Mouse (Mus musculus) heart, embryonic 14.5 days (tissue): ENCODE measurements around the gene Gzmd. TPM values are rescaled to one million over a fixed set of nuclear protein-coding genes. Genes with fewer than 3 reads are reported as not detected.
"Not testable (repeated sequence)": the region's sequence is repeated elsewhere in the genome, so short reads cannot be mapped to it uniquely, and the experiment has no call there.

ENCODE experiments used
- ATAC-seq: fragments of 200-750 bp; cut with Nextera tagmentation; 2 replicates; pipeline ENCODE4 v1.8.0; 2017; ENCODE audit warnings: low read depth, moderate TSS enrichment; ENCODE audit not compliant: insufficient number of reproducible peaks, insufficient read depth, low FRiP score
- H3K27ac ChIP-seq, 2 experiments: fragments of 200-500 bp in 1 of 2; fragments of 300-500 bp in 1 of 2; sonication (generic) in 1 of 2; replicated peaks in 1 of 2; 2 replicates each; pipeline ENCODE4 v1.5.1; 2012 to 2014; ENCODE audit warnings: low read depth in 2 of 2, low read length in 2 of 2, control low read depth in 1 of 2, mild to moderate bottlenecking in 1 of 2, mixed read lengths in 1 of 2; ENCODE audit not compliant: control insufficient read depth in 1 of 2, insufficient read depth in 1 of 2
- H3K27me3 ChIP-seq: fragments of 300-500 bp; sonication (generic); 2 replicates; pipeline ENCODE4 v1.6.1; 2014; ENCODE audit warnings: mild to moderate bottlenecking, low read length, control low read depth; ENCODE audit not compliant: control insufficient read depth, insufficient read depth
- H3K36me3 ChIP-seq: fragments of 300-500 bp; sonication (generic); 2 replicates; pipeline ENCODE4 v1.6.1; 2014; ENCODE audit warnings: mild to moderate bottlenecking, control low read depth, low read length, mixed read lengths; ENCODE audit not compliant: control insufficient read depth, insufficient read depth
- H3K4me1 ChIP-seq, 2 experiments: fragments of 200-500 bp in 1 of 2; fragments of 300-500 bp in 1 of 2; sonication (generic) in 1 of 2; 2 replicates each; pipeline ENCODE4 v1.6.1; 2012 to 2014; ENCODE audit warnings: low read length in 2 of 2, control low read depth in 1 of 2, mixed read lengths in 1 of 2; ENCODE audit not compliant: control insufficient read depth in 2 of 2, insufficient read depth in 2 of 2
- H3K4me2 ChIP-seq: fragments of 300-500 bp; sonication (generic); 2 replicates; pipeline ENCODE4 v1.6.1; 2014; ENCODE audit warnings: mild to moderate bottlenecking, low read length
- H3K4me3 ChIP-seq, 2 experiments: fragments of 200-500 bp in 1 of 2; fragments of 300-500 bp in 1 of 2; sonication (generic) in 1 of 2; 2 replicates each; pipeline ENCODE4 v1.5.1; 2012 to 2014; ENCODE audit warnings: low read length in 2 of 2, mild to moderate bottlenecking in 2 of 2, control low read depth in 1 of 2, low read depth in 1 of 2, moderate library complexity in 1 of 2; ENCODE audit not compliant: control insufficient read depth in 1 of 2, insufficient read depth in 1 of 2
- H3K9ac ChIP-seq: fragments of 300-500 bp; sonication (generic); 2 replicates; pipeline ENCODE4 v1.6.1; 2014; ENCODE audit warnings: mild to moderate bottlenecking, low read length
- H3K9me3 ChIP-seq: fragments of 300-500 bp; sonication (generic); 2 replicates; pipeline ENCODE4 v1.6.1; 2016; ENCODE audit warnings: low read length, control low read depth; ENCODE audit not compliant: control insufficient read depth
- WGBS: fragments of 180-500 bp; shearing (Covaris S2); extraction: QIAGEN DNeasy Blood & Tissue Kit; methylation state at CpG from one replicate; pipeline ENCODE4 v1.1.7; 2014; 5-methylcytosine and 5-hydroxymethylcytosine counted together
- polyA plus RNA-seq: library from polyadenylated mRNA; unstranded; fragments of >200 nt; fragmentation: Nextera tagmentation; extraction: Ambion mirVana; gene quantifications from 2 replicates; pipeline ENCODE4 v1.2.1, GENCODE M21; 2014

Gzmd gene
- not detected in 2 replicates for polyA plus RNA-seq

DNA sequence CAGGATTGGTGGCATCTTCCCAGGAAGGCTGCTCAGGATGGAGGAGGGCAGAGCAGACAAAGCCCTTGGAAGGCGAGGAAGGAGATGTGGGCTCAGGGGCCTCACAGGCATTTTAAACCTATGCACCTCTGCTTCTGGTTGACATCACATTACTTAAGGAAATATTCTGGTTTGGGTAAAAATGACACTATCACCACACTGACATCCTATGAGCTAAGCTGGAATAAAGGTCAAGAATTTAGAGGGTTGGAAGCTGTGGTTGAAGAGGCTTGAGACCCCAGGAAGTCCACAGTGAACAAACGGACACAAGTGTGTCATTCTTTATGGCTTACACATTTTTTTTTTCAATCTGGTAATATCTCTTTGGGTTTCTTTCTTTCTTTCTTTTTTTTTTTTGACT is at the start of gene Gzmd:
TSS of gene Gzmd (minus strand) at position 101 of the 400 bp plus-strand sequence.
- H3K4me3 ChIP-seq, H3K9ac ChIP-seq, H3K27ac ChIP-seq, H3K36me3 ChIP-seq, H3K9me3 ChIP-seq, H3K4me1 ChIP-seq, ATAC-seq, H3K4me2 ChIP-seq, H3K27me3 ChIP-seq: not testable (repeated sequence)
- WGBS, result 80% methylated on average over 2 of the region's 2 CpGs

DNA sequence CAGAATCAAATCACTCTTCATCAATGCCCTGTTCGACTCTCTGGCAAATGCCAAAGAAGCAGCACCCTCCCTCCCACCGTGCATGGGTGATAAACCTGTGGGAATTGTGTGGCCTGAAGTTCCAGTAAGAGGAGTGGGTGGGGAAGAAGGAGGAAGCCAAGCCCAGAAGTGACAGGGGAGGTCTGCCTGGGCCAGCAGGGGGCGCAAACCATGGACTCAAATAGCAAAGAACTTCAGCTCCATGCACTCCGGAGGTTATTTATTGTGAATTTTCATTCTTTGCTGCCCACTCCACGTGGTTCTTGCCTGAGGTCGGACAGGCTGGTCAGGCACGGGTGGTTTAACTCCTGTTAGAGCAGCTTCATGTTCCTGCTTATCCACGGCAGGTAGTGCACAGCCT is 45.2 kb upstream of the Gzmd start:
- ATAC-seq, H3K36me3 ChIP-seq, H3K27me3 ChIP-seq, H3K4me2 ChIP-seq, H3K9ac ChIP-seq, H3K4me3 ChIP-seq, H3K27ac ChIP-seq, H3K9me3 ChIP-seq, H3K4me1 ChIP-seq: not testable (repeated sequence)
- WGBS, result 17% methylated on average over 8 of the region's 8 CpGs

DNA sequence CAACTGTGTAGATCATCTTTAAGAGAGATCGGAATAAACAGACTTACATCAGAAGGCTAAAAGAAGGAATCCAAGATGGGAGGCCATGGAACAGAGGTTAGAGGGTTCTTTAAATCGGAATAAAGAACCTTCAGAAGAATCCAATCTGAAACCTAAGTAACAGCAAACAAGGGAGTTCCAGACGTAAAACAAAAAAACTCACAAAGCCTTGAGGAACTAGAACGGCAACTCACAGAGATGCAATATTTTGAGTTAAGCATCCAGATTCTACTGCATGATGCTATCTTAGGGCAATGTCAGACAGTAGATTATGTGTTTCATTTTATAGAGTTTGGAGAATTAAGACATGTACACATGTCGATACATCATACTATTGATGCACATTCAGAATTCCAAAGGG is 42.1 kb upstream of the Gzmd start, which contains the start of gene Gzmn:
TSS of gene Gzmn (minus strand) at position 101 of the 400 bp plus-strand sequence.
- H3K4me3 ChIP-seq, result no peak within 1 kb of the TSS
- no peaks in the 10 kb centered on the region for H3K9me3 ChIP-seq
- H3K27me3 ChIP-seq, result no peaks in the 10 kb centered on the region
- WGBS, result 86% methylated on average over 5 of the region's 5 CpGs
- no peak within 1 kb of the TSS for H3K27ac ChIP-seq
- no peak within 1 kb of the TSS for H3K9ac ChIP-seq
- ATAC-seq, result no peak
- H3K36me3 ChIP-seq, result no peaks in the 10 kb centered on the region
- no peaks in the 10 kb centered on the region for H3K4me1 ChIP-seq
- H3K4me2 ChIP-seq, result no peak within 1 kb of the TSS

DNA sequence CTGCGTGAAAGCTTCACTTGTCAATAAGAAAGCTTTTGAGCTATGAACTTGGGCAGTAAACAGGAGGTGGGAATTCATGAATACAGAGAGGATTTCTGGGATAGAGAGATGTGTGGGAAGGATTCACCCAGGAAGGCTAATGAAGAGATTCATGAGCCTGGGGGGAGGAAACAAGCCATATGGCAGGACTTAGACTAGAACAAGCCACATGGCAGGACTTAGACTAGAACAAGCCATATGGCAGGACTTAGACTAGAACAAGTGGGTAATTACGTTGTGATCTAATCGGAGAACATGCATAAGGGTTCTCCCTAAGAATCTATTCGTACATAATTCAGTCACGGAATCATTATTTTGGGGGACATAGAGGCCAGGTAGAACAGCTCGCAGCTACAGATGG is 41.0 kb upstream of the Gzmd start:
- Histone ChIP-seq H3K27ac (no peak overlapping the region), H3K9me3 (no peaks in the 10 kb centered on the region), H3K4me1 (no peaks in the 10 kb centered on the region), H3K9ac (no peak overlapping the region), H3K27me3 (no peaks in the 10 kb centered on the region), H3K4me2 (no peak overlapping the region), H3K4me3 (no peak overlapping the region), H3K36me3 (no peaks in the 10 kb centered on the region)
- ATAC-seq, result no peak
- 85% methylated on average over 6 of the region's 6 CpGs for WGBS

DNA sequence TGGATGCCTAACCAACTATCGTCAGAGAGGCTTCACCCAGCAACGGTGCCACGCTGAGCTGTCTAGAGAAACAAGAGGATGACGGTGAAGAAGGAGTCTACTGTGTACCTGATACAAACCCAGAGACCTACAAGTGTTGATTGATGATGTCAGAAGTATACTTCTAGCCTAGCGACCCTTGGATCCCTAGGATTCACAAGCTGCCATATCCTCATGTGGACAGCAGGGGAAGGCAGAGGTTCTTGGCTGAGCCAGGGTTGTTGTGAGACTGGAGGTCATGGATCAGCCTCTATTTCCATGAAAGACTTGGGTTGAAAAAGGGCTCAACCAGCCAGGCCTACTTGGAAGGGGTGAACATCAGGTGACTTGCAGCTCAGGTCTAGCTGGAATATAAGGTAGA is 40.3 kb upstream of the Gzmd start:
- H3K27me3 ChIP-seq, result no peaks in the 10 kb centered on the region
- no peak overlapping the region for H3K27ac ChIP-seq
- no peaks in the 10 kb centered on the region for H3K4me1 ChIP-seq
- 84% methylated on average over 5 of the region's 5 CpGs for WGBS
- H3K36me3 ChIP-seq, result no peaks in the 10 kb centered on the region
- ATAC-seq, result no peak
- no peak overlapping the region for H3K4me2 ChIP-seq
- H3K9ac ChIP-seq, result no peak overlapping the region
- no peaks in the 10 kb centered on the region for H3K9me3 ChIP-seq
- no peak overlapping the region for H3K4me3 ChIP-seq

DNA sequence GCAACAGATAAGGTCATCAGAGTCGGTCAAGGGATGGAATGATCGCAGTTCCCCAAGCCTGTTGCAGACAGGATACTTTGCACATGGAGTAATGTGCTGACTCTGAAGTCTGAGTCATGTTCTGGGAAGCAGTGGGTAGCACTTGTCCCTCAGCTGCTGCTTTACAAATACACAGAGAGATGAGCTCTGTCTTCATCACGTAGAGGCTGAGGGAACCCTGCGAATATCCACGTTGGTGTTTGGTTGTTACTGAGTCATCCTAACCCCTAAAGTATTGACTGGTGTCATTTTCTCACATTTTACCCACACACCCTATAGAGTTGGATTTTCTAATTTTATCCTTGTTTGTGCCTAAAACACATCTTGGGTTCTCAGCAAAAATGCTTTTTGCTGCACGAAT is 35.6 kb upstream of the Gzmd start:
- H3K27me3 ChIP-seq, result no peaks in the 10 kb centered on the region
- no peak overlapping the region for H3K27ac ChIP-seq
- H3K4me2 ChIP-seq, result no peak overlapping the region
- H3K36me3 ChIP-seq, result no peaks in the 10 kb centered on the region
- ATAC-seq, result no peak
- H3K4me3 ChIP-seq, result no peak overlapping the region
- H3K9me3 ChIP-seq, result no peaks in the 10 kb centered on the region
- H3K4me1 ChIP-seq, result no peaks in the 10 kb centered on the region
- no peak overlapping the region for H3K9ac ChIP-seq
- 68% methylated on average over 6 of the region's 6 CpGs for WGBS

DNA sequence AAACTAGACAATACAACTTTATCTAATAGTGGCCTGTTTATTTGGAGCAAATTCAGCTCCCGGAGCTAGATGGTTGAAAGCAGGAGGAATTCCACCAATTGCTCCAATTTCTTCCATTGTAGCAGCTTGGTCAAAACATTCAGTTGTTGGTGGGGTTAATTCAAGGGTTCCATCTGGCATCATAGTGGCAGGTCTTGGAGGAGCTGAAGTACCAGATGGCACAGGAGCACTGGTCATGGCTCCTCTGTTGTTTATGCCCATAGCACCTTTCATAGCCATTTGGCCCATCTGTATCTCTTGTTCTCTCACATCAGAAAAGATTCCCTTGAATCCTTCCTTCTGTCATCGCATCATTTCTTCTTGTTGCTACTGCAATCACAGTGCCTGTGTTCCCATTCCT is 29.7 kb upstream of the Gzmd start:
- no peak overlapping the region for H3K27ac ChIP-seq
- no peak overlapping the region for H3K4me3 ChIP-seq
- no peaks in the 10 kb centered on the region for H3K9me3 ChIP-seq
- H3K4me2 ChIP-seq, result no peak overlapping the region
- 74% methylated on average over 2 of the region's 2 CpGs for WGBS
- ATAC-seq, result no peak
- no peaks in the 10 kb centered on the region for H3K27me3 ChIP-seq
- H3K4me1 ChIP-seq, result no peaks in the 10 kb centered on the region
- no peaks in the 10 kb centered on the region for H3K36me3 ChIP-seq
- H3K9ac ChIP-seq, result no peak overlapping the region

DNA sequence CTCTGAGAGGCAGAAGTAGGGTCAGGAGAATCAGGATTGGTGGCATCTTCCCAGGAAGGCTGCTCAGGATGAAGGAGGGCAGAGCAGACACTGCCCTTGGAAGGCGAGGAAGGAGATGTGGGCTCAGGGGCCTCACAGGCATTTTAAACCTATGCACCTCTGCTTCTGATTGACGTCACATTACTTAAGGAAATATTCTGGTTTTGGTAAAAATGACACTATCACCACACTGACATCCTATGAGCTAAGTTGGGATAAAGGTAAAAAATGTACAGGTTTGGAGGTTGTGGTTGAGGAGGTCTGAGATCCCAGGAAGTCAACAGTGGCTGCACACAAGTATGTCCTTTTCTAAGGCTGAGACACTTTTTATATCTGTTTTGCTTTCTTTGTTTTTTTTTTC is 27.1 kb upstream of the Gzmd start, which contains the start of gene Gzmg:
TSS of gene Gzmg (minus strand) at position 101 of the 400 bp plus-strand sequence.
- H3K4me1 ChIP-seq, H3K36me3 ChIP-seq, H3K4me3 ChIP-seq, H3K9me3 ChIP-seq, H3K27me3 ChIP-seq, H3K9ac ChIP-seq, ATAC-seq, H3K4me2 ChIP-seq, H3K27ac ChIP-seq: not testable (repeated sequence)
- WGBS, result 78% methylated on average over 2 of the region's 2 CpGs
